Mouse (Mus musculus) embryonic facial prominence, embryonic 14.5 days (tissue): ENCODE data around the gene Fyco1. TPM values are rescaled to one million over a fixed set of nuclear protein-coding genes. Genes with fewer than 3 reads are reported as not detected.

Experiments used
- ATAC-seq: fragments of 200-750 bp; cut with Nextera tagmentation; 2 replicates; pipeline ENCODE4 v1.8.0; 2017; ENCODE audit warnings: low read depth, moderate number of reproducible peaks, moderate TSS enrichment
- DNase-seq: peaks from one replicate; pipeline ENCODE4 v3.0.0-alpha.2; 2015; ENCODE audit warnings: low spot score
- H3K27ac ChIP-seq: fragments of 300-500 bp; sonication (generic); replicated peaks from 2 replicates; pipeline ENCODE4 v1.5.1; 2014; ENCODE audit warnings: low read depth, mild to moderate bottlenecking, low read length, moderate library complexity
- H3K27me3 ChIP-seq: fragments of 300-500 bp; sonication (generic); replicated peaks from 2 replicates; pipeline ENCODE4 v1.6.1; 2014; ENCODE audit warnings: low read length; ENCODE audit not compliant: control insufficient read depth, insufficient read depth
- H3K36me3 ChIP-seq: fragments of 300-500 bp; sonication (generic); 2 replicates; pipeline ENCODE4 v1.6.1; 2014; ENCODE audit warnings: low read length, mixed read lengths; ENCODE audit not compliant: control insufficient read depth, insufficient read depth
- H3K4me1 ChIP-seq: fragments of 300-500 bp; sonication (generic); 2 replicates; pipeline ENCODE4 v1.6.1; 2014; ENCODE audit warnings: antibody characterized with exemption, low read length; ENCODE audit not compliant: control insufficient read depth, insufficient read depth
- H3K4me2 ChIP-seq: fragments of 300-500 bp; sonication (generic); 2 replicates; pipeline ENCODE4 v1.6.1; 2014; ENCODE audit warnings: low read depth, mild to moderate bottlenecking, low read length, moderate library complexity, mixed read lengths
- H3K4me3 ChIP-seq: fragments of 300-500 bp; sonication (generic); 2 replicates; pipeline ENCODE4 v1.5.1; 2014; ENCODE audit warnings: low read depth, mild to moderate bottlenecking, low read length
- H3K9ac ChIP-seq: fragments of 300-500 bp; sonication (generic); 2 replicates; pipeline ENCODE4 v1.6.1; 2014; ENCODE audit warnings: low read depth, mild to moderate bottlenecking, low read length, moderate library complexity, mixed read lengths
- H3K9me3 ChIP-seq: fragments of 300-500 bp; sonication (generic); 2 replicates; pipeline ENCODE4 v1.6.1; 2016; ENCODE audit warnings: low read length; ENCODE audit not compliant: control insufficient read depth
- WGBS: fragments of 180-500 bp; shearing (Covaris S2); extraction: QIAGEN DNeasy Blood & Tissue Kit; methylation state at CpG from one replicate; pipeline ENCODE4 v1.1.7; 2014; 5-methylcytosine and 5-hydroxymethylcytosine counted together
- polyA plus RNA-seq: library from polyadenylated mRNA; unstranded; fragments of >200 nt; fragmentation: Nextera tagmentation; extraction: Ambion mirVana; gene quantifications from 2 replicates; pipeline ENCODE4 v1.2.1, GENCODE M21; 2014

Fyco1 gene
- polyA plus RNA-seq, 1 experiment from 2014 or later = 12.1 TPM

DNA sequence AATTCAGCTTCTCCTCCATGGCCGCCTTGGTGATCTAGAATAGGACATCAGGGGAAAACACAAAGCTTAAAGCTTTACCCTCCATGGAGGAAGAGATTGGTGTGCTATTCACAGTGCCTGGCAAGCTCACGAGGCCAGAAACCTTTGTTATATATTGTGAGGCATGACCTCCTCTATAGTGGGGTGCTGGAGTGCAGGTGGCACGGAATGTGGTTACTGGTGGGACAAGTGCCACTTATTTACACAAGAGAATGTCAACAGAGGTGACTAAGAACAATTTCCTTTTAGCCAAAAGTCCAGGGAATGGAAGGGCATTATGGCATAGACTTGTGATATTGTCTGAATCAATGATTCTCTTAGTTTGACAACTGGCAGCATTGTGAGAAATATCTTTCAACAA is 25.1 kb downstream of the Fyco1 start:
- ATAC-seq (no peak), DNase-seq (no peak)
- Histone ChIP-seq H3K9ac (no peak overlapping the region), H3K27ac (no peak overlapping the region), H3K4me3 (no peak overlapping the region), H3K27me3 (no peaks in the 10 kb centered on the region), H3K36me3 (peaks cover 86% of the 10 kb centered on the region), H3K4me1 (no peaks in the 10 kb centered on the region), H3K4me2 (no peak overlapping the region), H3K9me3 (no peaks in the 10 kb centered on the region)
- 89% methylated on average over 3 of the region's 3 CpGs for WGBS

DNA sequence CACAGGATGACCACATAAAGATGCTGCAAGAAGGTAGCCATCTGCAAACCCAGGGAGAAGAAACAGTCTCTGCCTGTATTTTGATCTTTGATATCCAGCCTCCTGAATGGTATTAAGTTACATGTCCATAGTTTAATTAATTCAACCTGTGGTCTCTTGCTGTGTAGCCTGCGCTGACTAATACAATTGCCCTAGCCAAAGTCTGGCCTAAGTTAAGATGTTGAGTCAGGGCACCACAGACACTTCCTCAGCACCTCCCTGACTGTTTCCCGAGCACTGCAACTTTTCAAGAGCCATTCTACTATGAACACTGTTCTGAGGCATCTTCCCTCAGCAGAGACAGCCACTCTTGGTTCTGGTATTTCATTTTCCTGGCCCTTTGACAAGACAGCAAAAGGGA is 33.1 kb downstream of the Fyco1 start:
- ATAC-seq (no peak), DNase-seq (no peak)
- Histone ChIP-seq H3K9me3 (no peaks in the 10 kb centered on the region), H3K4me2 (no peak overlapping the region), H3K27me3 (no peaks in the 10 kb centered on the region), H3K4me3 (no peak overlapping the region), H3K36me3 (peaks cover 60% of the 10 kb centered on the region), H3K27ac (no peak overlapping the region), H3K9ac (no peak overlapping the region), H3K4me1 (no peaks in the 10 kb centered on the region)
- 54% methylated on average over 2 of the region's 2 CpGs for WGBS

DNA sequence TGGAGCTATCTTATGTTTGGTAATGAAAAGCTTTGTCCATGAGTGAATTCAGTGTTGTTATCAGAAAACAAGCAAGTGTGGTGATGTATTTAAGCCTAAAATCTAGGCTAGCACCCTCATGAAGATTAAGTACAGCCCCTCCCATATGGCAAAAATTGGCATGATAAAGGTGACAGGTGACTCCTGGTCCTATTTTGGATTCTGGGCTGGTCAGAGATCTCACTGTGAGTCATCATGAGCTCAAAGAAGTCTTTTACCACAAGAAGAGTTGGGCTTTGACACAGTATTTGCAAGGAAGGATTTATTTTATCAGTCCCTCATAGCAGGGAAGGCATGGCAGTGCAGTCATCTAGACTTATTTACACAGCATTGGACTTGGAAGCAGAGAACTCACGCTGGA is 35.7 kb downstream of the Fyco1 start:
- Histone ChIP-seq H3K9ac (no peak overlapping the region), H3K27me3 (no peaks in the 10 kb centered on the region), H3K4me2 (no peak overlapping the region), H3K36me3 (peaks cover 51% of the 10 kb centered on the region), H3K27ac (no peak overlapping the region), H3K9me3 (no peaks in the 10 kb centered on the region), H3K4me3 (no peak overlapping the region), H3K4me1 (no peaks in the 10 kb centered on the region)
- ATAC-seq (no peak), DNase-seq (no peak)
- WGBS = 87% methylated on average over 1 of the region's 1 CpGs

DNA sequence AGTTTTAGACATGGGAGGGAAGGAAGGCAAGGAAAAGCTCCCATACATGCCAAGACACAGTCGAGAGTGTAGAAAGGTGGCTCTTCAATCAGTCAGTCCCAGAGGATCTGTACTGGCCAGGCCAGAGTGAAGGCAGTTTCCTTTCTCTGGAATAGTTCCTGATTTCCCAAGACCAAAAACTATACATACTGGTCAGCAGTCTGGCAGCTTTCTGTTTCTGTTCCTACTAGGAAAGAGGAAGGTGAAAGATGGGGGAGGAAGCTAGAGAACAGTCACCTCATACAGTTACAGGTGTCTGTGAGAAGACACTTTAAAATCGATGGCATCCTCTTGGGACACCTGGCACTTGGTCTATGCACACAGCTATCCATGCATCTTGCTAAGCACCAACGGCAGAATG is 36.3 kb downstream of the Fyco1 start:
- Histone ChIP-seq H3K27ac (no peak overlapping the region), H3K4me3 (no peak overlapping the region), H3K36me3 (peaks cover 51% of the 10 kb centered on the region), H3K4me1 (no peaks in the 10 kb centered on the region), H3K27me3 (no peaks in the 10 kb centered on the region), H3K9ac (no peak overlapping the region), H3K9me3 (no peaks in the 10 kb centered on the region), H3K4me2 (no peak overlapping the region)
- 84% methylated on average over 3 of the region's 3 CpGs for whole genome bisulfite sequencing
- ATAC-seq (no peak), DNase-seq (no peak)

DNA sequence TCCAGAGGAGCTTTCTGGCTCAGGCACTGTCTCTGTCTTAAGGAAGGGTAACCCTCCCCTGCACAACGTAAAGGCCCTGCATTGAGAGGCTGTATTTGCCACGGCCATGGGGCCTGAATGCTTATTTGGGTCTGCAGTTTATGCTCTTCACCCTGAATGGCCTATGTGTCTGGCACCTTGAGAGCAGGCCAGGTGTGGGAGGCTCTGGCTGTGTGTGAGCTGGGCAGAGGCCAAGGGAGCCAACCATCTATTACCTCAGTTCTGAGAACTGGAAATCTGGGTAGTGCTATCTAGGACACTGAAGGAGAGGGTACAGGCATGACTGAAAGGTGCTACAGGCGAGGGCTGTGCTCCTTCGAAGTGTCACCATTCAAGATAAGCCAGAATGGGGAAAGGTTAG is 36.9 kb downstream of the Fyco1 start:
- H3K9me3 ChIP-seq = no peaks in the 10 kb centered on the region
- no peaks in the 10 kb centered on the region for H3K4me1 ChIP-seq
- no peak for DNase-seq
- no peak overlapping the region for H3K9ac ChIP-seq
- no peaks in the 10 kb centered on the region for H3K27me3 ChIP-seq
- ATAC-seq = no peak
- no peak overlapping the region for H3K27ac ChIP-seq
- H3K36me3 ChIP-seq = peaks cover 53% of the 10 kb centered on the region
- 77% methylated on average over 4 of the region's 4 CpGs for WGBS
- no peak overlapping the region for H3K4me3 ChIP-seq
- H3K4me2 ChIP-seq = no peak overlapping the region

DNA sequence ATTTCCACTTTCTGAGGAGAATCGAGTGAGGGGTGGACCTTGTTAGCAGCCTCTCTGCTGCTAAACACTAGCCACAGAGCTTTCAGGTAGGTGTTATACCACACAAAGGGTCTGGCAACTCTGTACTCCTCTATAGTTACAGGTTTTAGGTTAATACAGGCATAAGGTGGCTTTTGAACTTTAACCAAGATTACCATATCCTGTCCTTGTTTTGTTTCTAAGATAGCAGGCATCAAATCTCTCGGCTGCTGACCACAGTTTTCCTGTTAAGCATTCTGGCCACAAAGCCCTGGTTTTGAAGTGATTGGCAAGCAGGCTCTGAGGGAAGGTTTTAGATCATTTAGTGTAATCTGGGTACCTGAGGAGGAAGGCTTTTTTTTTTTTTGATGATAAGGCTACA is 37.4 kb downstream of the Fyco1 start:
- 79% methylated on average over 2 of the region's 2 CpGs for WGBS
- H3K36me3 ChIP-seq = peaks cover 55% of the 10 kb centered on the region

DNA sequence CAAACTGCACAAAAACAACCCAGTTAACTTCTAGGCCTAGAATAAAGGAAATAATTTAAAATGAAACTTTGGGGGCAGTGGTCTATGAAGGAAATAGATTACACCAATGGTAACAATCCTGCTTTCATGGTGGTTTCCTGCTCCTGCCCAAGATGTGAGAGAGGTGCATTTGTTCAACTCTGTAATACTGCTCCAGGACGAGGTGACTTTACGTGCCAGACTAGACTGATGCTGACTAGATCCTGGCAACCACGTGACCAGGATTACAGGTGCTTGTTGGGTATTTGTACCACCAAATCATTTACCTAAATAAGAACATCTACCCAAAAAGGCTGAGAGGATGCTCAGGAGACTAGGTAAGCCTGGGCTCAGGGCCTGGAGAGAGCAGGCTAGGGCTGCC is 39.9 kb downstream of the Fyco1 start:
- H3K27me3 ChIP-seq = no peaks in the 10 kb centered on the region
- H3K4me1 ChIP-seq = no peaks in the 10 kb centered on the region
- H3K9me3 ChIP-seq = no peaks in the 10 kb centered on the region
- no peak overlapping the region for H3K27ac ChIP-seq
- H3K4me3 ChIP-seq = no peak overlapping the region
- DNase-seq = no peak
- ATAC-seq = no peak
- 85% methylated on average over 3 of the region's 3 CpGs for WGBS
- no peak overlapping the region for H3K4me2 ChIP-seq
- H3K9ac ChIP-seq = no peak overlapping the region
- peaks cover 42% of the 10 kb centered on the region for H3K36me3 ChIP-seq

More for the DNA sequence above, 37.4 kb downstream of the Fyco1 start:
- Histone ChIP-seq H3K4me2 (no peak overlapping the region), H3K4me1 (no peaks in the 10 kb centered on the region), H3K9ac (no peak overlapping the region), H3K4me3 (no peak overlapping the region), H3K9me3 (no peaks in the 10 kb centered on the region), H3K27ac (no peak overlapping the region), H3K27me3 (no peaks in the 10 kb centered on the region)
- no peak for DNase-seq
- ATAC-seq = no peak

DNA sequence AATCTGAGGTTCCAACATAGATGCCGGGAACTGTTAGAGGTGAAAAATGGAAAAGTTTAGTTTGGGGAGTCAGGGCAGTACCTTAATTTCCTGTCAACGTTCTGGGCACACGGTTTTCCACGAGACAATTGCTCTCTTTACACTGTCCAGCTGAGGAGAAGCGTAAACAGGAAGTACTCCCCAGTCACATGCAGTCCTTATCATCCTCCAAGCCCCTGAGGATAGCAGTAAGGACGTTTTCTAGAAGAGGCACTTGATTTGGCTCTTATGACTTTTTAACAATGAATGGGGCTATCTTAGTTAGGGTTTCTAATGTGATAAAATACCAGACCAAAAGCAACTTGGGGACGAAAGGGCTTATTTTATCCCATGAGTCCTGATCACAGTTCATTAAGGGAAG is 43.1 kb downstream of the Fyco1 start:
- Histone ChIP-seq H3K27ac (no peak overlapping the region), H3K36me3 (peaks cover 27% of the 10 kb centered on the region), H3K9me3 (no peaks in the 10 kb centered on the region), H3K4me1 (no peaks in the 10 kb centered on the region), H3K9ac (no peak overlapping the region), H3K4me2 (no peak overlapping the region), H3K4me3 (no peak overlapping the region), H3K27me3 (no peaks in the 10 kb centered on the region)
- 52% methylated on average over 7 of the region's 7 CpGs for WGBS
- ATAC-seq = no peak
- DNase-seq = no peak

DNA sequence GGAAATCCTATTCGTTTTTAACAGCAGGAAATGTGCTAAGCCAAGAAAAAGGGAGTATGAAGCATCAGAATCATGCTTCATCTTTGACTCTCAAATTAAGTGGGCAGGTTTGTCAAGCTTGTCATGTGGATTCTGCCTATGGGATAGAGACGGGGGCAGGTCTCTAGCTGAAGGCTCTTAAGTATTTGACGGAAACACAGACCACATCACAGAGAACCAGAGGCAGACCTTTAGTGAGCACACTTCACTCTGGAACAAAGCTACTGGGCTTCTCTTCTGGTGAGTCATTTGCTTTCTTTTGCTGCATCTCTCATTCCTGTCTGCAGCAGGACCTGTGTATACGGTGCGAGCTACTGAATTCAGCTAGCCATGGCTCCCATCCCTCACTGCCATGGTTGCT is 45.4 kb downstream of the Fyco1 start, which contains the start of gene Cxcr6:
TSS of gene Cxcr6 (plus strand) at position 209 of the 400 bp plus-strand sequence.
- no peaks in the 10 kb centered on the region for H3K27me3 ChIP-seq
- 89% methylated on average over 5 of the region's 5 CpGs for WGBS
- no peak within 1 kb of the TSS for H3K9ac ChIP-seq
- H3K9me3 ChIP-seq = no peaks in the 10 kb centered on the region
- no peak within 1 kb of the TSS for H3K4me2 ChIP-seq
- ATAC-seq = no peak
- no peaks in the 10 kb centered on the region for H3K4me1 ChIP-seq
- H3K27ac ChIP-seq = no peak within 1 kb of the TSS
- peaks cover 23% of the 10 kb centered on the region for H3K36me3 ChIP-seq
- no peak for DNase-seq
- H3K4me3 ChIP-seq = no peak within 1 kb of the TSS
